Mouse (Mus musculus) cerebellum, adult 8-10 months (tissue): ENCODE results near the gene Armt1.

ENCODE experiments used
- DNase-seq: peaks from one replicate; pipeline ENCODE4 v3.0.0; 2022

Armt1 gene

DNA sequence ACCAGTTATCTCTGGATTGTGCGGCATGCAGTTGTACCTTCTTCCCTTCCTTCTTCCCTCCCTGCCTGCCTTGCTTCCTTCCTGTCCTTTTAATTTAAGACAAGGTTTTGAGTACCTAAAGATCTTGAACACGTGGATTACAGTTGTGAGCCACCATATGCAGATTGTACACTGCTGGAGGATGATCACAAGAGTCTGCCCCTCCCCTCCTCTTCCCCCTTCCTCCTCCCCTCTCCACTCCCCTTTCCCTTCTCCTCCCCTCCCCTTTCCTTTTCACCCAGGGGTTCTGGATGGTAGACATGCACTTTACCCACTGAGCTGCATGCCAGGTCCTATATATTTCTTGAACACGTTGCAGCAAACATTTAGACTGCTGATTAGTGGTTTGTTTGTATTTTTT is 3.1 kb downstream of the Armt1 start:
- no peak for DNase-seq

DNA sequence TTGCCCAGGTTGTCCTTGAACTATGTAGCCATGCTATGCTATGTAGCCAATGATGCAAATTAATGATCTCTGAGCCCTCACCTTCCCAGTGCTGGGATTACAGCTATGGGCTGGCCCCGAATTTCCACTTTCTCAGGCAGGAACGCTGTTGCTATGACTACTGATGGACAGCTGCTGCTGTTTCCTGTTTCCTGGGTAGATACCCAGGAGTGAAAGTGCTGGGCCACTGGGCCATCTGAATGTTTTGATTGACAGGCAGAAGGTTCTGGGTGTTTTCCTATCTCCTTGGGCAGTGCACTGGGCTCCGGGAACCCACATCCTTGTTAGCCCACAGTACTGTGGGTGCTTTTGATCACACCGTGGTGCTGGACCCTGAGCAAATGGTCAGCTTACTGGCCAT is 24.1 kb downstream of the Armt1 start:
- no peak for DNase-seq

DNA sequence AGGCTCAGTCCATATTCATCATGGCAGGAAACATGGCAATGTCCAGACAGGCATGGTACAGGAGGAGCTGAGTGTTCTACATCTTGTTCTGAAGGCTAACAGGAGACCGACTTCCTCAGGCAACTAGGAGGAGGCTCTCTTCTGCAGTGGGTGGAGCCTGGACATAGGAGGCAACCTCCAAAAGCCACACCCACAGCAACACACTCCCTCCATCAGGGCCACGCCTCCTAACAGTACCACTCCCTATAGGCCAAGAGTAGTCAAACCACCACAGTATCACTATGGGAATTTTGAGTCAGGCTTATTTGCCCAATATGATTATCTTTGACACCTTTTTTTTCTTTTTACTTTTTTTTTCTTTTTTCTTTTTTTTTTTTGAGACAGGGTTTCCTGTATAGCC is 27.9 kb downstream of the Armt1 start:
- no peak for DNase-seq

DNA sequence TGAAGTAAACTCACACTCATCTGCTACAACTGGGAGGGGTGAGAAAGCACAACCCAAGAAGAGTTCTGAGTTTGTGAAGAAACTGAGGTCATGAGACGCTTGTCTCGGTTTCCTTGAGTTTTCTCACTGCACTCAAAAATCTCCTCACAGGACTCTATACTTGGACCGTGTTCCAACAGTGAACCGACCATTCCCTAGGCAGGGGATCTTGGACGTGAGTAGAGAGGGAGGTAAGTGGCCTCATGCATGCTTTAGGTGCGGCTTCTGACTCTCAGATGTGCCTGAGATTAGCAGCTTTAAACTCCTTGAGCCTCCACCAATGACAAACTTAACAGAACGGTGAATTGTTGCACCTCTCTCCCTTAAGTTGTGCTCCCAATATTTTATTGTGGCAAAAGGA is 33.5 kb downstream of the Armt1 start:
- no peak for DNase-seq

DNA sequence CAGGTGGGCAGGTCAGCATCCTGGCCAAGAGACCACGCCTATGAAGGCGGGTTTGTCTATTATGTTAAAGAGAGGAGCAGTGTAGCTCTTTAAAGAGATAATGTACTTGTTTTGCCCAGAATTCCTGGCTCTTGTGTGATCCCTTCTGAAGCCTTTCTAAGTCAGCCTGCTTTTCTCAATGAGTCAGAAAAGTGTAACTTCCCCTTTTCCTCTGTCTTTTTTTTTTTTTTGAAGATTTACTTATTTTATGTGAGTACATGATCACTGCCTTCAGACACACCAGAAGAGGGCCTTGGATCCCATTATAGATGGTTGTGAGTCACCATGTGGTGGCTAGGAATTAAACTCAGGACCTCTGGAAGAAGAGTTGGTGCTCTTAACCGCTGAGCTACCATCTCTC is 37.1 kb downstream of the Armt1 start:
- DNase-seq, result no peak

DNA sequence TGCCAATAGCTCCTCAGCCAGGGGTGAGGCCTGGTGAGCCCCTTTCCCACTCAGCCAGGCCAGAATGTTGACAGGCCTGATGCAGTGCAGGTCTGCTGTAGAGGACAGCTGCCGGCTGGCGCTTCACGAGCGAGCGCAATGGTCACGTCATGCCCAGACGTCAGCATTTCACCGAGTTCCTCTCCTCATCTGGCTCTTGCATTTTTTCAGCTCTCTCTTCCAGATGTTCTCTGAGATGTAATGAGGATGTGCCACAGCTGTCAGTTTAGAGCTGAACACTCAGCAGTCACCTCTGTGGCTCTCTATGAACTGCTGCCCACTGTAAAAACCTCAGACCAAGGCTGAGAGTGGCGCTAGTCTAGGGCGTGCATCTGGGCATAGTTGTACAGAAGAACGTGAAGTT is 41.3 kb downstream of the Armt1 start:
- no peak for DNase-seq

DNA sequence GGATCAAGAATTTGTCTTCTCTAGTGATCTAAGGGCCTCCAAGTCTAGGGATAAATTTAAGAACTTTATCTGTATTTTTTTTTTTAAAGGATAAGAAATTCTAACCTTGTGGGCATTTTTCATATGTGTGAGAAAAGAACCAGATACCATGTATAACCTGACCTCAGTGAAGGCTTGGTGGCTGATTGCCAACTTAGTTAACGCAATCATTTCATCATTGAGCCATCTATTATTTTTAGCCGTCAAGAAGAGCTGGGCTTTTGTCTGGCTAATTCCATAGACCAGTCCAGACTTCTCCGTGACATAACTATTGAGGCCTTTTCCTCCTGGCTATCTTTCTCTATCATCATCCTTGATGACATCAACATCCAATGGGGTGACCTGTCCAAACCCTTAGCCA is 43.2 kb downstream of the Armt1 start:
- DNase-seq, result no peak

DNA sequence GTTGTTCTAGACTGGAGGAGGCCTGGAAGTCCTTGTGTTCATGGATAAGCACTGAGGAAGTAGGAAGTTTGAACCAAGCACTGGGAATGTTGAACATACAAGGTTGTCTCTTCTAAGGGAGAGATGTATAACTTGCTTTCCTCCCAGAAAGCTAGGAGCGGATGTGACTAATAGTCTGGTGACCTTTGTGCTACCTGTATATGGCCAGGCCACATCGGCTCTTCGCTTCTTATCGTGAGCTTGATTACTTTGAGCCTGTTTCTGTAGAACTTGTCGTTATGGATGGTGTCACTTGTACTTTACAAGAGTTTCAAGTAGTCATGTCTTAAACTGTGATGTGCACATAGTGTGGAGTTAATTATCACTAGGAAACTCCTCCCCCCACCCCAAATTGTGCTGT is 44.3 kb downstream of the Armt1 start:
- DNase-seq, result no peak

DNA sequence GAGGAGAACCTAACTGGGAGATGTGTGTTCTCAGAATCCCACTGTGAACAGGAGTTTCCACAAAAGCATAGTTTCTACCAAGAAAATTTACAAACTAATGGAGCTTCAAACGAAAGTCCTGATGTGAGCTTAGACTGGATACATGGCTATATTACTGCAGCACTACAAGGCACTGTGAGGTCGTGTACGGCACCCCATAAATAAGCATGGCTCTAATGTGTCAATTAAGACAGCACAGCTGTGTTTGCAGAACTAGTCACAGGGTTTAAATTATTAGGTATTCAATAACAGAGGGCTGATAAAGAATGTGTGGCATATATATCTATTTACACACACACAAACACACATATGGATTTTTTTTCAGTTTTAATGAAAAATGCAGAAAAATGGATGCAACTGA is 48.7 kb downstream of the Armt1 start:
- no peak for DNase-seq

DNA sequence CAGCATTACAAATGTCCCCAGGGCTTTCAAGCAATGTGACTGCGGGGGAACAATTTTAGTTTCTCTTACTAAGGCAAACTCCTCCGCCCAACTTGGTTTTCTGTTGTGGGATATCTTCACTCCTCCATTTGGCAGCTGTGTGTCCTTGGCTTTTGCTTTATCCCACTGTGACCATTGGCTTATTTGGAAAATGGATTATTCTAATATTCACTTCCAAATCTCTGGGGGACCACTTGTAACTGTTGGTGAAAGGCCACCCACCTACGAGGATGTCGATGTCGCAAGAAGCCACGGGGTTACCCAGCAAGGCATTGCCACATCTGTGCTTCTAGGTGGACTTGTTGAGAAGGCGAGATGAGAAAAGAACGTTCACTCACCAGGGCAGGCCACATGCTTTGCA is 49.4 kb downstream of the Armt1 start:
- DNase-seq, result no peak

DNA sequence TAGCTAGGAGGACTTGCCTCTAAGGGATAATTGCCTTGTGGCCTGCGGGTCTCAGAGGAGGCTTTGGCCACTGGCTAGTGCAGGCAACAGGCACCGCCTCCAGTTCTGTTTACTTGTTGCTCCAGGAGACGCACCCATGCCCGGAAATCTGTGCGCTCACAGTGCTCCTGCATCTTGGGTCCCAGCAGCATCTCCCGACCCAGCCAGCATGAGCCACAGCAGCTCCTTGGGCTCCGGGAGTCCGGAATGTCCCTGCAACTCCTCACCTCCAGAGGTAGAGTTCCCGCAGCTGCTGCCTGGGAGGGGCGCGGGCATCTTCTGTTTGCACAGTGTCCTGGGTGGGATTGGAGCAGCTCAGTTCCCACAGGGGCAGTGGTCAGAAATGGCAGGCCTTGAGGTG is 50.1 kb downstream of the Armt1 start, which contains the start of gene Ccdc170:
Ccdc170 (plus strand) TSS at position 148 of the 400 bp plus-strand sequence.
- no peak for DNase-seq

DNA sequence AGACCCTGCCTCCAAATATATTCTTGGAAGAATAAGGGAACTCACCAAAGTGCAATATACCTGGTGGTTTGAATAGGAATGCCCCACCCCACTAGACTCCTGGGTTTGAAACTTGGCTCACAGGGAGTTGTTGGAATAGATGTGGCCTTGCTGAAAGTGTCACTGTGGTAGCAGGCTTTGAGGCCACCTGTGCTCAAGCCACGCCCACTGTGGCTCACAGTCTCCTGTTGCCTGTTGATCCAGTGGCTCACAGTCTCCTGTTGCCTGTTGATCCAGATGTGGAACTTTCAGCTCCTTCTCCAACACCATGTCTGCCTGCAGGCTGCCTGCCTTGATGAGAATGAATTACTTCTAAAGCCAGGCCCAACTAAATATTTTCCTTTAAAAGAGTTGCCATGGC is 51.6 kb downstream of the Armt1 start:
- no peak for DNase-seq

DNA sequence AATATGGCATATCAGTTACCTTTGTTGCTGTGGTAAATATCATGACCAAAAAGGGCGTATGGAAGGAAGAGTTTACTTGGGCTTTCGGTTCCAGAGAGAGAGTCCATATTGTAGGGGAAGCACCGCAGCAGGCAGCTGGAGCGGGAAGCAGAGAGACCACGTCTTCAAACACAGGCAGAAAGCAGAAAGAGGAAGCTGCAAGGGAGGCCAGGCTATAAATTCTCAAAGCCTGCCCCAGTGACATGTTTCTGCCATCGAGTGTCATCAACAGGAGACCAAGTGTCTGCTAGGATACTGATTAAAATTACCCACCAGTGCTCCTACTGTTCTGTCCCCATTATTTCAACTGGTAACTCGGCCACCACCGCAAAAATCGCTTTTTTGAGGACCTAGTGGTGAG is 52.7 kb downstream of the Armt1 start:
- DNase-seq, result no peak

DNA sequence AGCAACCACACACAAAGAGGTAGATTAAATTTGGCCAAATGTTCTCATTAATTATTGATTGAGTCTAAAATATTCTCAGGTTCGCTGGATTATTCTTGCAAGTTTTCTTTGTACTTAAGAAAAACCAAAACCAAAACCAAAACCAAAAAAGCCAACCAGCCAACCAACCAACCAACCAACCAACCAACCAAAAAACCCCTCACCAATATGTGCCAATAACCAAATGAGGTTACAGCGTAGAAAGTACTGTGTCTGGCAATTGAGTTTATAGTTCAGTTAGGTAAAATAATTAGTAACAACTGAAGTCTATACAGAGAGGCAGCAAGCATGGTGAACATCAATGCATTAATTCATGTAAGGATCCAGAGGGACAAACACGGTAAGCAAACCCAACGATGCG is 57.6 kb downstream of the Armt1 start:
- DNase-seq, result no peak

DNA sequence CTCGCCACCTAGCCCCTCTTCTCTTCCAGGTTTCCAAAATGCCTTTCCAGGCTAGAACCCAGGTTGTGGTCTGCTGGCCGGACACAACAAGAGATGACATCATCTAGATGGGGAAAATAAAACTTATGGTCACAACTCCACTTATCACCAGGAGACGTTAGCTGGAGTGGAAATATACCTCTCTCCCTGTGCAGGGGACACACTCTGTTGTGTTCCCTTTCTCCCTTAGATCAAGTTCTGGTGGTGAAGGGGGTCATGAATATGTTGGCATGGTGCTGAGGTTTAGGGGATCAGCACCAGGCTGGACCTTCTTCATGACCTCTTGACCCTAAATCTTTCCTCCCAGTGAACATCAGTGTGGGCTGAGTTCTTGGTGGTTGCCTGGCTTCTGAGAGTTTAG is 59.0 kb downstream of the Armt1 start:
- DNase-seq, result no peak

DNA sequence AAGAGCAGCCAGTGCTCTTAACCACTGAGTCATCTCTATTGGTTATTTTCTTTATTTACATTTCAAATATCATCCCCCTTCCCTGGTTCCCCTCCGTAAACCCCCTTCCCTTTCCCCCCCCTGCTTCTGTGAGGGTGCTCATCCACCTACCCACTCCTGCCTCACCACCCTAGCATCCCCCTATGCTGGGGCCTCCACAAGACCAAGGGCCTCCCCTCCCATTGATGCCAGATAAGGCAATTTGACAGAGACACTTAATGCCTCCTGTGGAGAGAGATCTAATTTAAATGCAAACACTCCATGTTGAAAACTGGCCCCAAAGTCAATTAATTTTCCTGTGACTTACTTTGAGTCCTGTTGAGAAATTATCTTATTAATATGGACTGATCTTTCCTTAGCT is 59.8 kb downstream of the Armt1 start:
- no peak for DNase-seq

DNA sequence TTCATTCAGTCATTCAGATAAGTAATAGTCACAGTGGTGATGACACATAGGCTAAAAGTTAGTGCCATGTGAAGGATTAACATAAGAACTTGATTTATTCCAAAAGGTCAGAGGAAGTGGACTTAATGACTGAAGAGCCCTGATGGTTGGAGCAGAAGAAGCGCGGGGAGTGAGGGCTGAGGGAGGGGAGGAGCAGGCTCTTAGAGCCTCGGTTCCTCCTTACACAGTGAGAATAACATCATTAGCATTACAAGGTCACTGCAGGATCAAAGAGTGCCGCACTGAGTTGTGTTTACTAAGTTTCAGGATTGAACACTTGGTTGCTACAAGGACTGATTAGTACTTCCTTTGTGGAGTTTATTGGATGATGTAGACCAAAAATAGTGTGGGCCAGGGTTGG is 60.6 kb downstream of the Armt1 start:
- DNase-seq, result no peak

DNA sequence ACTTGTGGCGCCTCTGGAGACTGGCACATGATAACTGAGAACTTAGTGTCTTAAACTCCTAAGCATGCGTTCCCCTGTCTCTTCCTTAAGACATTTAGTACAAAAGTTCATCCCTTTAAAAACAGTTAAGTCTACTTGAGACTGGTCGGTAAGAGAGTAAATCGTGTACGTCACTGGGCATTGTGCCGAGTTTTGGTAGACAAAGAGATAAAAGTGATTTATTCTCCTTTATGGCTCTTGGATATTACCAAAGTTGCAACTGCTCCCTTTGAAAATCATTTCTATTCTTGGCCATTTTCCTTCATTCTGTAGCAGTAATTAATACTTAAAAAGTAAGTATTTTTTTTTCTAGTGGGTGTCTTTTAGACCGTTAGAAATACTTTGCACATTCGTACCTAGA is 71.0 kb downstream of the Armt1 start:
- no peak for DNase-seq
